8 mouse cellular contexts compared by ENCODE assay signal in genomic region chr12:80146227-80147223, GRCm38 (mm10). TPM values are rescaled to one million over a fixed set of nuclear protein-coding genes. Genes with fewer than 3 reads are reported as not detected.
DNase-seq lines count a peak whose midpoint lies in the region; ATAC-seq and TF ChIP-seq lines count a peak whose summit lies in the region.

No protein-coding gene starts in this region.

- no peak for TF ChIP-seq POLR2A in testis, adult 2 months (IDR thresholded peaks at IDR 0.05; ENCODE audit: control insufficient read depth, low read depth, low read length)

- TF ChIP-seq CTCF in midbrain, postnatal 0 days (IDR thresholded peaks at IDR 0.05) = peak; percentile 87
- peak; percentile 84 for TF ChIP-seq CTCF in testis, adult 2 months (IDR thresholded peaks at IDR 0.05; ENCODE audit: control insufficient read depth, insufficient read depth, insufficient replicate concordance, low read depth, low read length)

- no peak overlapping the region for H3K9ac ChIP-seq in intestine, embryonic 15.5 days
- H3K9ac ChIP-seq in limb, embryonic 15.5 days = no peak overlapping the region
- H3K9ac ChIP-seq in midbrain, postnatal 0 days (replicated peaks; ENCODE audit: low read length, poor library complexity, severe bottlenecking) = no peak overlapping the region

- no peaks in the 10 kb centered on the region for H3K27me3 ChIP-seq in intestine, embryonic 15.5 days (replicated peaks)
- no peaks in the 10 kb centered on the region for H3K27me3 ChIP-seq in limb, embryonic 15.5 days
- no peaks in the 10 kb centered on the region for H3K27me3 ChIP-seq in midbrain, postnatal 0 days (ENCODE audit: insufficient read depth, low read length)
- H3K27me3 ChIP-seq in testis, adult 2 months (ENCODE audit: control insufficient read depth, insufficient read depth, low read length) = no peaks in the 10 kb centered on the region

- ATAC-seq in intestine, embryonic 15.5 days = peak; percentile 77
- 0 out of 2 replicates have a peak, but pooled peaks have one; percentile 38 for ATAC-seq in limb, embryonic 15.5 days (ENCODE audit: insufficient number of reproducible peaks, low FRiP score, low TSS enrichment, low read depth)
- no peak for ATAC-seq in midbrain, postnatal 0 days (ENCODE audit: low FRiP score)

- H3K4me3 ChIP-seq in intestine, embryonic 15.5 days (replicated peaks) = no peak overlapping the region
- no peak overlapping the region for H3K4me3 ChIP-seq in limb, embryonic 15.5 days
- H3K4me3 ChIP-seq in midbrain, postnatal 0 days (ENCODE audit: low read depth, low read length) = no peak overlapping the region
- H3K4me3 ChIP-seq in testis, adult 2 months (ENCODE audit: control insufficient read depth, low read depth, low read length) = no peak overlapping the region

- 31% methylated on average over 21 of the region's 21 CpGs for WGBS in intestine, embryonic 15.5 days
- WGBS in limb, embryonic 15.5 days = 34% methylated on average over 21 of the region's 21 CpGs
- WGBS in midbrain, postnatal 0 days = 49% methylated on average over 21 of the region's 21 CpGs

- H3K4me2 ChIP-seq in intestine, embryonic 15.5 days (replicated peaks) = no peak overlapping the region
- no peak overlapping the region for H3K4me2 ChIP-seq in limb, embryonic 15.5 days
- H3K4me2 ChIP-seq in midbrain, postnatal 0 days (ENCODE audit: low read depth, low read length, poor library complexity, severe bottlenecking) = no peak overlapping the region

- no peaks in the 10 kb centered on the region for H3K36me3 ChIP-seq in intestine, embryonic 15.5 days
- H3K36me3 ChIP-seq in limb, embryonic 15.5 days = no peaks in the 10 kb centered on the region
- H3K36me3 ChIP-seq in midbrain, postnatal 0 days (ENCODE audit: insufficient read depth, low read length) = no peaks in the 10 kb centered on the region
- H3K36me3 ChIP-seq in testis, adult 2 months (ENCODE audit: control insufficient read depth, insufficient read depth, low read length) = no peaks in the 10 kb centered on the region

- H3K4me1 ChIP-seq in intestine, embryonic 15.5 days (replicated peaks) = peaks cover 2% of the 10 kb centered on the region; the same call in 1 of the 2 replicates
- peaks cover 11% of the 10 kb centered on the region for H3K4me1 ChIP-seq in limb, embryonic 15.5 days
- H3K4me1 ChIP-seq in midbrain, postnatal 0 days (ENCODE audit: insufficient read depth, low read length) = no peaks in the 10 kb centered on the region
- H3K4me1 ChIP-seq in testis, adult 2 months (ENCODE audit: control insufficient read depth, insufficient read depth, low read length) = peaks cover 9% of the 10 kb centered on the region

- no peaks in the 10 kb centered on the region for H3K9me3 ChIP-seq in intestine, embryonic 15.5 days
- no peaks in the 10 kb centered on the region for H3K9me3 ChIP-seq in limb, embryonic 15.5 days
- no peaks in the 10 kb centered on the region for H3K9me3 ChIP-seq in midbrain, postnatal 0 days (ENCODE audit: low read length)

- DNase-seq in urinary bladder, adult 18-20 months (ENCODE audit: low spot score in 2 of 2) = peak; percentile 37 to 55
- no peak for DNase-seq in urinary bladder, postnatal 10 days (ENCODE audit: low spot score)
- DNase-seq in cerebellum, postnatal 10 days = peak; percentile 85 to 91
- DNase-seq in frontal cortex, postnatal 25 days (ENCODE audit: low spot score in 2 of 2) = peak; percentile 55 to 58
- DNase-seq in midbrain, postnatal 0 days (ENCODE audit: low spot score) = peak; percentile 83

- H3K27ac ChIP-seq in intestine, embryonic 15.5 days = 0 out of 2 replicates have a peak overlapping the region, but pooled peaks have one; percentile 38
- 0 out of 2 replicates have a peak overlapping the region, but pooled peaks have one; percentile 11 for H3K27ac ChIP-seq in limb, embryonic 15.5 days
- H3K27ac ChIP-seq in midbrain, postnatal 0 days (ENCODE audit: low read depth, low read length) = no peak overlapping the region
- no peak overlapping the region for H3K27ac ChIP-seq in testis, adult 2 months (ENCODE audit: control insufficient read depth, insufficient read depth, low read depth, low read length)

RNA-seq across cellular contexts. Expression of gene Zfp36l1, which starts 33.7 kb away (rescaled TPM):
- 95.8 and 107 TPM in 2 replicates for polyA plus RNA-seq in intestine, embryonic 15.5 days (2015; fragmentation: Nextera tagmentation; extraction: Ambion mirVana)
- polyA plus RNA-seq in limb, embryonic 15.5 days (2015; fragmentation: Nextera tagmentation; extraction: Ambion mirVana) = 147 and 148 TPM in 2 replicates
- total RNA-seq in midbrain, postnatal 0 days (2014; rRNA removed) = 32.7 and 47.4 TPM in 2 replicates
- polyA plus RNA-seq in midbrain, postnatal 0 days (2015; fragmentation: Nextera tagmentation; extraction: Ambion mirVana) = 46.3 and 48.5 TPM in 2 replicates
- polyA plus RNA-seq in testis, adult 2 months (2012; rRNA removed) = 28.4 and 33.0 TPM in 2 replicates

Comparison
In these comparisons a context has a peak if more than half of its experiments do, and no peak if none do; other contexts are left out.
1. H3K27ac ChIP-seq: peak in intestine, embryonic 15.5 days (single experiment) and limb, embryonic 15.5 days (single experiment); none in midbrain, postnatal 0 days (single experiment) and testis, adult 2 months (single experiment).